Mouse (Mus musculus) lung, postnatal 0 days (tissue): ENCODE measurements around the gene Gpc6.

Source experiments
- CTCF ChIP-seq: IDR thresholded peaks from 2 replicates; pipeline ENCODE4 v1.5.1; 2016; ENCODE audit warnings: antibody characterized with exemption, mild to moderate bottlenecking
- EP300 ChIP-seq: IDR thresholded peaks from 2 replicates; pipeline ENCODE4 v1.6.1; 2016; ENCODE audit warnings: antibody characterized with exemption, mild to moderate bottlenecking, control low read depth

DNA sequence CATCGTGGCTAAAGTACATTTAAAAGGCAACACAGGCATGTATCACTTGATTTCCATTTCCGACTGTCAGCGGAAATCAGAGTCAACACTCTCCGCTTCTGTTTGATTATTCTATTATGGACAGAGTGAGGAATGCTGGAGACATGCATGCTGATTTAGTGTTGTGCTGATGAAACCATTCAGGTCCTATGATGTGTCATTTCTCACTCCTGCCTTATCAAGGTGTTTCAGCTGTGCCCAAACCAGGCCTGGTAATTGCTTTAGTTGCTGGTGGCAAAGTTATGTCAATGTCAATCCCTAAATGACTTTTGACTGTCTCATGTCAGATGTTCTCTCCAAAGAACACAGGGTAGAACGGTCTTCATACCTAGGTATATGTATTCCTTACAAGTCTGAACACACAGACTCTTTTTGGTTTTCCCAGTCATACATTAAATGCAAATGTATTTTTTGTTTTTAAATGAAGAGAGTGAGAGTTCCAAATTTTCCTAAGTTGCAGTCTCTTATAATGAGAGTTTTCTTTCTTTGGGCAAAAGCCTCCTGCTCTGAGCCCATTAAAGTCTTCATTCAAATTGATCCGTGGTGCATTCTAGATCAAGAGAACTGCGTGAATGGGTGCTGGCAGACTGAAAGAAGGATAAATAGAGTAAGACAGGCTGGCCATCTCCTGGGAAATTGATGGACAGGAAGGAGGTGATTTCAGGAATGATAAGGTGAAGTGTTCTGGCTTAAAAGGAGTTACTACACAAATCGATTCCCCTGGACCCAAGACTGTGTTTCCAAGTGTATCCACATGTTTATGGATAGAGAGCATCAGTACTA lies 379.0 kb downstream of the Gpc6 start:
- no peak for TF ChIP-seq CTCF
- TF ChIP-seq EP300: no peak
